8 mouse cellular contexts compared by ENCODE assay signal in the genomic region with DNA sequence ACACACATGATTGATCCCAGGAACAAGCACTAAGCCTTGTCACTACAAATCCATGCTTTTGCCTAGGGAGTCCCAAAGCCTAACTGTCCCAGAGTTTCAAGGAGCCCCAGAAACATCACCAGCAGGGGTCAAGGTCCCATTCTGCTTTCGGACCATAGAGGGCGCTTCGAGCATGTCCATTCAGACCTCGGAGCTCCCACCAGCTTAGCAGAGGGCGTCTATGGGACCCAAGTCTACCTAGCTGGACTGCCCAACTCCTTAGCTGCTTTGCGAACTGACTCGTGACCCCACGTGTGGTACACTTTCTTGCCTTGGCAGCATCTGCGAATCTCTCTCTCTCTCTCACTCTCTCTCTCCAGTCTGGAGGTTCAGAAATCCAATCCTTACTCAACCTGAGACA. TPM values are rescaled to one million over a fixed set of nuclear protein-coding genes. Genes with fewer than 3 reads are reported as not detected.
DNase-seq lines count a peak whose midpoint lies in the region; ATAC-seq lines count a peak whose summit lies in the region.

No protein-coding gene starts in this region.

- H3K9me3 ChIP-seq in liver, embryonic 13.5 days (replicated peaks): no peaks in the 10 kb centered on the region
- H3K9me3 ChIP-seq in neural tube, embryonic 13.5 days: no peaks in the 10 kb centered on the region

- ATAC-seq in hematopoietic stem cell, adult 5-6 weeks (replicated peaks in 1 of 2; ENCODE audit: insufficient read depth in 1 of 2, low FRiP score in 2 of 2, low TSS enrichment in 1 of 2, low read depth in 1 of 2, poor library complexity in 2 of 2, severe bottlenecking in 2 of 2): peak; percentile 53 to 54; a peak in 2 of 4 replicates
- ATAC-seq in liver, embryonic 13.5 days (ENCODE audit: low read depth): 0 out of 2 replicates have a peak, but pooled peaks have one; percentile 18
- no peak for ATAC-seq in neural tube, embryonic 13.5 days (ENCODE audit: low read depth)

- no peak overlapping the region for H3K4me2 ChIP-seq in liver, embryonic 13.5 days
- peak overlapping the region; percentile 70 for H3K4me2 ChIP-seq in neural tube, embryonic 13.5 days

- H3K4me1 ChIP-seq in liver, embryonic 13.5 days (replicated peaks): no peaks in the 10 kb centered on the region
- peaks cover 68% of the 10 kb centered on the region for H3K4me1 ChIP-seq in neural tube, embryonic 13.5 days (replicated peaks)

- H3K9ac ChIP-seq in liver, embryonic 13.5 days: no peak overlapping the region
- H3K9ac ChIP-seq in neural tube, embryonic 13.5 days: no peak overlapping the region

- H3K27me3 ChIP-seq in liver, embryonic 13.5 days: peaks cover 76% of the 10 kb centered on the region
- peaks cover 93% of the 10 kb centered on the region for H3K27me3 ChIP-seq in neural tube, embryonic 13.5 days

- WGBS in liver, embryonic 13.5 days (ENCODE audit: insufficient replicate concordance): under 1% methylated on average over 9 of the region's 9 CpGs
- WGBS in neural tube, embryonic 13.5 days: 3% methylated on average over 9 of the region's 9 CpGs

- DNase-seq in heart, adult 11 months: peak; percentile 90
- no peak for DNase-seq in heart, adult 9 months (ENCODE audit: low spot score in 2 of 2)
- DNase-seq in ZHBTc4 (ENCODE audit: low read depth, low spot score): peak; percentile 62
- no peak for DNase-seq in liver, embryonic 13.5 days
- no peak for DNase-seq in spleen, adult 12 weeks (ENCODE audit: low spot score)
- no peak for DNase-seq in cerebellum, adult 11 months

- H3K4me3 ChIP-seq in liver, embryonic 13.5 days (replicated peaks): no peak overlapping the region
- no peak overlapping the region for H3K4me3 ChIP-seq in neural tube, embryonic 13.5 days

- H3K27ac ChIP-seq in liver, embryonic 13.5 days: no peak overlapping the region
- no peak overlapping the region for H3K27ac ChIP-seq in neural tube, embryonic 13.5 days (replicated peaks)

- no peaks in the 10 kb centered on the region for H3K36me3 ChIP-seq in liver, embryonic 13.5 days
- no peaks in the 10 kb centered on the region for H3K36me3 ChIP-seq in neural tube, embryonic 13.5 days

RNA-seq across cellular contexts. Expression of gene Irx1, which starts 7.0 kb away (rescaled TPM):
- not detected in 2 replicates for total RNA-seq in hematopoietic stem cell, adult 5-6 weeks (2017)
- polyA plus RNA-seq in liver, embryonic 13.5 days (2015; fragmentation: Nextera tagmentation; extraction: Ambion mirVana): not detected in 2 replicates
- polyA plus RNA-seq in neural tube, embryonic 13.5 days (2015; fragmentation: Nextera tagmentation; extraction: Ambion mirVana): 2.9 and 3.8 TPM in 2 replicates

Comparison
In these comparisons a context has a peak if more than half of its experiments do, and no peak if none do; other contexts are left out.
1. DNase-seq: peak in heart, adult 11 months (single experiment) and ZHBTc4 (single experiment); none in heart, adult 9 months (0 of 2), liver, embryonic 13.5 days (single experiment), spleen, adult 12 weeks (single experiment) and cerebellum, adult 11 months (single experiment).